Mouse (Mus musculus) G1E (cell line): ENCODE data around the gene Abcf3. TPM values are rescaled to one million over a fixed set of nuclear protein-coding genes. Genes with fewer than 3 reads are reported as not detected.

Source experiments
- ATAC-seq: 2 replicates; pipeline ENCODE4 v1.8.0; 2016; ENCODE audit warnings: mild to moderate bottlenecking; ENCODE audit not compliant: insufficient number of reproducible peaks, poor library complexity, low FRiP score, severe bottlenecking; ENCODE audit errors: extremely low read depth
- DNase-seq: peaks from one replicate; pipeline ENCODE4 v3.0.0; 2012; ENCODE audit warnings: low spot score
- H3K27me3 ChIP-seq: 2 replicates; pipeline ENCODE4 v1.6.1; 2012; ENCODE audit warnings: mild to moderate bottlenecking, low read length, inconsistent platforms; ENCODE audit not compliant: insufficient read depth
- H3K36me3 ChIP-seq: replicated peaks from 2 replicates; pipeline ENCODE3; 2012; ENCODE audit warnings: mild to moderate bottlenecking, inconsistent platforms
- H3K4me1 ChIP-seq: 2 replicates; pipeline ENCODE4 v1.6.1; 2012; ENCODE audit warnings: low read depth, low read length, inconsistent platforms, mixed read lengths; ENCODE audit not compliant: insufficient read depth
- H3K4me3 ChIP-seq: 2 replicates; pipeline ENCODE4 v1.5.1; 2012; ENCODE audit warnings: low read depth, mild to moderate bottlenecking, inconsistent platforms, low read length, moderate library complexity, mixed read lengths
- H3K9me3 ChIP-seq: replicated peaks from 2 replicates; pipeline ENCODE4 v1.6.1; 2012; ENCODE audit warnings: inconsistent platforms
- CTCF ChIP-seq: IDR thresholded peaks from 2 replicates; pipeline ENCODE4 v1.5.1; 2012; ENCODE audit warnings: low read depth, low read length, inconsistent platforms, mixed read lengths
- GATA1 ChIP-seq: IDR thresholded peaks from 2 replicates; pipeline ENCODE4 v1.6.1; 2012; ENCODE audit warnings: borderline replicate concordance, low read length, inconsistent platforms, mixed read lengths
- GATA2 ChIP-seq: IDR thresholded peaks from 2 replicates; pipeline ENCODE4 v1.6.1; 2012; ENCODE audit warnings: low read depth, low read length, inconsistent platforms, borderline replicate concordance
- POLR2AphosphoS5 ChIP-seq: IDR thresholded peaks from 2 replicates; pipeline ENCODE4 v1.6.1; 2012; ENCODE audit warnings: low read depth, low read length, inconsistent platforms; ENCODE audit not compliant: insufficient replicate concordance
- TAL1 ChIP-seq: conservative IDR thresholded peaks from 2 replicates; pipeline ENCODE4 v1.6.1; 2012; ENCODE audit warnings: low read depth, low read length, inconsistent platforms, mixed read lengths
- polyA plus RNA-seq: library from polyadenylated mRNA; stranded (reverse); fragments of >175 nt; gene quantifications from 2 replicates; pipeline ENCODE4 v1.2.3, GENCODE M21; 2012
- total RNA-seq, 2 experiments: library from RNA; stranded (forward) in 1 of 2; stranded (reverse) in 1 of 2; fragments of 200-1000 nt in 1 of 2; fragments of >200 nt in 1 of 2; fragmentation: Nextera tagmentation in 1 of 2; gene quantifications; 2 replicates each; pipeline ENCODE4 v1.2.3; 2014 to 2017

Abcf3 gene
- total RNA-seq (2014; fragmentation: Nextera tagmentation) (34.6 and 35.1 TPM in 2 replicates), total RNA-seq (2017) (66.1 and 70.1 TPM in 2 replicates), polyA plus RNA-seq (21.1 and 22.1 TPM in 2 replicates)

GRCm38 (mm10) chr16:20548096-20548948, at the start of gene Abcf3:
Gene Abcf3 (plus strand): TSS chr16:20548577.
- Histone ChIP-seq H3K36me3 (peaks cover 68% of the 10 kb centered on the region), H3K9me3 (no peaks in the 10 kb centered on the region), H3K4me1 (peaks cover 53% of the 10 kb centered on the region), H3K4me3 (peak within 1 kb of the TSS; percentile 82), H3K27me3 (no peaks in the 10 kb centered on the region)
- TF ChIP-seq GATA2 (no peak), TAL1 (no peak), GATA1 (no peak), POLR2AphosphoS5 (no peak), CTCF (no peak)
- ATAC-seq (peak; percentile 97), DNase-seq (peak; percentile 97)

DNA sequence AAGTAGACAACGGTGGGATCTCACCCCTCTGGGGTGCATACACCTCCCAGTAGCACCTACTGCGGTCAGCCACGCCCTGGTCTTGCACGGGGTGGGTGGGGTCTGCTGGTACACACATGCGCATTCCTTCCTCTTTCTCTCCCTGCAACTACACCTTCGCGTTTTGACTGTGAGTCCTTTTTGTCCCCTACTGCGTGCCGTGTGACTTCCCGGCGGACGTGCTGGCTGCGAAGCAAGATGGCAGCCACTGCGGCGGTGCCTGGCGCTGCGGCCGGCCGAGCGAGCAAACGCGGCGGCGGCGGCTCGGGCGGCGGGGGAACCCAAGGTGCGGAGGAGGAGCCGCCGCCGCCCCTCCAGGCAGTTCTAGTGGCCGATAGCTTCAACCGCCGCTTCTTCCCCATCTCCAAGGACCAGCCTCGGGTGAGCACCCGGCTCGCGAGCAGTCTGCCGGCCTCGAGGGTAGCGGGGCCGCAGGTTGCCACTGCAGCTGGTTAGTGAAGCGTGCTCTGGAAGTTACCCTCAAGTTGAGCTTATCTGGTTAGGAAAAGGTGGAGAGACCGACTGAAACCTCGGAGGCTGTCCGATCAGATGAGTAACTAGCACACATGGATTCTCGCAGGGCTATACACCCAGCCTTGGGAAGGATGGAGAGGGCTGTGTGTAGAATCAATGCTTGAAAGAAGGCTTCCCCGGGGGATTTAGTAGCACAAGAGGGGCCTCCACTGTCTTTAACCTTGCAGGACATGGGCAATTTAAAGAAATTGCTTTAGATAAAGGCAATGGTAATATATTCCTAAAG, 49.5 kb upstream of the Abcf3 start, which contains the start of gene Eif2b5:
Gene Eif2b5 (plus strand): TSS at position 141 of the 799 bp plus-strand sequence.
- ATAC-seq (peak; percentile 92), DNase-seq (peak; percentile 81)
- TF ChIP-seq GATA1 (no peak), GATA2 (no peak), POLR2AphosphoS5 (no peak)
- H3K4me3 ChIP-seq, result peak within 1 kb of the TSS; percentile 84
- no peaks in the 10 kb centered on the region for H3K27me3 ChIP-seq
- peaks cover 39% of the 10 kb centered on the region for H3K36me3 ChIP-seq
- peaks cover 31% of the 10 kb centered on the region for H3K4me1 ChIP-seq
- no peaks in the 10 kb centered on the region; the same call in 1 of the 2 replicates for H3K9me3 ChIP-seq

- Histone ChIP-seq H3K9me3 (no peaks in the 10 kb centered on the region), H3K27me3 (no peaks in the 10 kb centered on the region), H3K4me3 (no peak overlapping the region), H3K4me1 (peaks cover 42% of the 10 kb centered on the region), H3K36me3 (peaks cover 99% of the 10 kb centered on the region)
- no peak for ATAC-seq
- TF ChIP-seq GATA2, result no peak
- no peak for TF ChIP-seq GATA1
- TF ChIP-seq CTCF, result no peak
- TF ChIP-seq POLR2AphosphoS5, result no peak
- TF ChIP-seq TAL1, result no peak
- DNase-seq, result no peak
Measured at GRCm38 (mm10) chr16:20506000-20506399, 42.4 kb upstream of the Abcf3 start.

GRCm38 (mm10) chr16:20509349-20509748, 39.0 kb upstream of the Abcf3 start:
- H3K9me3 ChIP-seq, result no peaks in the 10 kb centered on the region
- H3K4me3 ChIP-seq, result no peak overlapping the region
- DNase-seq, result peak; percentile 38
- H3K36me3 ChIP-seq, result peaks cover 77% of the 10 kb centered on the region
- H3K27me3 ChIP-seq, result no peaks in the 10 kb centered on the region
- peaks cover 41% of the 10 kb centered on the region for H3K4me1 ChIP-seq
- TF ChIP-seq POLR2AphosphoS5, result no peak
- TF ChIP-seq CTCF, result no peak
- ATAC-seq, result no peak

DNA sequence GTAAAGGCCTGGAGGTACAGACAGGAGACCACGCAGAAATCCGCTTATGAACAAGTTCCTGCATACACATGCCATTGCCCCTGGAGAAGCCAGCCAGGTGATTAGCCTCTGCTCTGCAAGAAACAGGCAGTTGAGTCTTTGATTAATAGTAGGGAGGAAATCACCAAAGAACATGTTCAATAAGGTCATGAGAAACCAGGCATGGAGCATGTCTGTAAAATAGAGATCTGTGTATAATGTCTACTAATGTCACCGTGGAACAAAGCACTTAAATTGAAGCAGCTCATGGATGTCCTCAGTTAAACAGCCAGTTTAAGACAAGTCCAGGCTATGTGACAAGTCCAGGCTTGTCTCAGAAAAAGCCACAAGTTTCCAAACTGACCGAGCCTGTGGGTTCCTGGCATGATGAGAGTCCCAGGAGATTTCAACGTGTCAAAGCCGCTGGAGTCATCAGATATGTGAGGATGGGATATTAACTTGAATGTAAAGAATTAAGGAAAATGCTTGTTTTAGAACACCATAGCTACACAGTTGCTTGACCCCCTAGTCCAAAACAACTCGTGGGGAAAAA, 37.0 kb upstream of the Abcf3 start:
- ATAC-seq (no peak), DNase-seq (no peak)
- Histone ChIP-seq H3K27me3 (no peaks in the 10 kb centered on the region), H3K9me3 (no peaks in the 10 kb centered on the region), H3K4me3 (no peak overlapping the region), H3K4me1 (peaks cover 37% of the 10 kb centered on the region), H3K36me3 (peaks cover 57% of the 10 kb centered on the region)
- TF ChIP-seq GATA1 (no peak), CTCF (no peak), GATA2 (no peak), POLR2AphosphoS5 (no peak), TAL1 (no peak)

DNA sequence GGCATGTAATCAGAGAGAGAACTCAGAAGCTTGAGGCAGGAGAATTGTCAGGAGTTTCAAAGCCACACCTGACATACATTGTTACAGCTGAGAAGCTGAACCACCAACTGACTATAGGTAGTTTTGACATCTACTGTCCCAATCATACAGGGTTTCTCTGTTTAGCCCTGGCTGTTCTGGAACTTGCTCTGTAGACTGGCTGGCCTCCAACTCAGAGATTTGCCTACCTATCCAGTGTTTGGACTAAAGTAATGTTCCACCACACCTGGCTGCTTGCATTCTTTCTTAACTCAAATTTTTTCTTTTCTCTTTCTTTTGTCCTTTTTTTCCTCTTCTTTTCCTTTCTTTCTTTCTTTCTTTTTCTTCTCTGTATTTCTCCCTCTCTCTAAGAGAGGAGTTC, 32.3 kb upstream of the Abcf3 start:
- H3K4me1 ChIP-seq, result peaks cover 44% of the 10 kb centered on the region
- no peaks in the 10 kb centered on the region for H3K9me3 ChIP-seq
- H3K36me3 ChIP-seq, result peaks cover 37% of the 10 kb centered on the region
- DNase-seq (no peak), ATAC-seq (no peak)
- no peak for TF ChIP-seq TAL1
- no peak for TF ChIP-seq POLR2AphosphoS5
- TF ChIP-seq CTCF, result no peak
- TF ChIP-seq GATA1, result no peak
- no peak for TF ChIP-seq GATA2
- no peaks in the 10 kb centered on the region for H3K27me3 ChIP-seq
- peak overlapping the region; percentile 97; the same call in 1 of the 2 replicates for H3K4me3 ChIP-seq
